Mouse (Mus musculus) left cerebral cortex, adult 18-20 months (tissue): ENCODE measurements at regions not wholly inside any gene's neighbourhood (a gene's known extent, or its start where the extent isn't known, plus 50 kb on each side); places are given as distances from the start of the nearest gene placed in this dataset.

Experiments
- DNase-seq, 2 experiments: peaks; one replicate each; pipeline ENCODE4 v3.0.0; 2021 to 2022; ENCODE audit warnings: low spot score in 2 of 2, mixed read lengths in 1 of 2

DNA sequence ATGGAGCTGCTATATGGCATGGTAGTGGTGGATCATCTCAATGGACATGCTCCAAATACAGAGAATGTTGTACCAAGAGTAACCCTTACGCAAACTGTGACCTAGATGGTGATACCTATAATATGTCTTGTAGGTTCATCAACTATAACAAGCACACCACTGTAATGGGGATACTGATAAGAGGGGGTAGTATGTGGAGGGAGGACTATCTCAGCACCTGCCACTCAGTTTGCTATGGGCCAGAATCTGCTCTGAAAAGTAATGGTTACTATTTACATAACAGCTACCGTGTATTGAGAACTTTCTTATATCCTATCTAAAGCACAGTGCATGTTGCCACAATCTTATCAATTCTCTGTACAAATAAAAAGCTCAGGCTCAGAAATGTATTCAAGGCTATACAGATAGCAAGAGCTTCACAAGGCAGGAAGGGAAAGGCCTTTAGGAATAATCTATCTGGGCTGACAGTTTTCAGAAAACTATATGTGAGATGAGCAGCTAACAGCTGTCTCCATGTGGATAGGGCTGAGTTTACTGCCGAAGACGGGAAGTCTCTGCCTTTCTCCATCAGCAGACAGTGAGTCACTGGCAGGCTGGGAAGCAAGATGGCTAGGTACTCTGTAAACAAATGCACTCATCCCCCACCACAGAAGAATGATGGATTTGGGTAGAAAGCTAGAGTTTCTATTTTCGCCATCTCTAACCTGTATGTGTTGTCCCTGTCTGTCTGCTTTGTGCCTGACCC, 77.1 kb upstream of the Nck2 start:
- DNase-seq = no peak

DNA sequence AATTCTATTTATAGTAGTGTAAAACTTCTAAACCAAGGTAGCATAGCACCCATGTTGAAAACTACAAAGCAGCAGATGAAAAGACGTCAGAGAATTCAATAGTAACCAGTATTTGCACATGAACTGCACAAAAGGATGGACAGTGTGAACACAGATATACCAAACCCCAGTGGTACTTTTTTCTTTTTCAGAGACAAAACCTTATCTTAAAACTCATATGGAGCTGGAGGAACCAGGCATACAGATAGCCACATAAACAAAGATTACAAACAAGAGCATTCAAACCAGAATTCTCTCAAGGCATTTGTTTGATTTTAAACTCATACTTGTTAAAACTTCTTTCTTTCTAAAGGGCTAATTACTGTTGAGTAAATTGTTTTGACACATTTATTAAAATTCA, 72.5 kb upstream of the Nck2 start:
- DNase-seq = no peak

DNA sequence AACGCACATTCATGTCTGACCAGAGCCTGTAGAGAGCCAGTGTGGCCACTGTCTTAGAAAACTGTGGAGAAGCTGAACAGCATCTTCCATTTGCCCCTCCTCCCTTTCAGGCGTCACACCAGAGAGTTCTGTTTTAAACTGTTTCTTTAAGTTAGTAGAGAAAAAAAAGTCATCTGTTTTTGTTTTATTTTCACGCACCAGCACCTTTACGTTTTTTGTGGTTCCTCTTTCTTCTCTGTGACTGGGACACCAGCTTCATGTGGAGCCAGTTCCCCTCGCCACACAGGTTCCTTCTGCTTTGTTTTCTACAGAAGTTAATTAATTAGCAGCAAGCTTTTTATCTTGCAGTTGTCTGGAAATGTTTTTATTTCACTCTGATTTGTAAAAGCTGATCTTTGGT, 69.4 kb upstream of the Nck2 start:
- no peak for DNase-seq

DNA sequence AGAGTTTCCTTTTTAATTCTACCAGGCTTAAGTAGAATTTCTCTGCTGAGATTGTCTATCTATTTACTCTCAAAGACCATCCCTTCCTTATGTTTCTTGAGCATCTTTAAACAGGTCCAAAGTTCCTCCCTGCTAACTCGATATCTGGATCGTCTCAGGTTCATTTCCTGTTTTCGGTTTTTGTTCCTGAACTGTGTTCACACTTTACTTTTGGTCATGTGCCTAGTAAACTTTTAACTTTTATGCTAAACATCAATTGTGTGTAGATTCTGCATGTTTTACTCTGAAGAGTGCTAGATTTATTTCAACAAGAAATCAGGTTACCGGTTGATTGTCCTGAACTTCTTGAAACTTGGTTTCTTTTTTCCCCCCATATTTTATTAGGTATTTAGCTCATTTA, 68.5 kb upstream of the Nck2 start:
- DNase-seq = no peak

DNA sequence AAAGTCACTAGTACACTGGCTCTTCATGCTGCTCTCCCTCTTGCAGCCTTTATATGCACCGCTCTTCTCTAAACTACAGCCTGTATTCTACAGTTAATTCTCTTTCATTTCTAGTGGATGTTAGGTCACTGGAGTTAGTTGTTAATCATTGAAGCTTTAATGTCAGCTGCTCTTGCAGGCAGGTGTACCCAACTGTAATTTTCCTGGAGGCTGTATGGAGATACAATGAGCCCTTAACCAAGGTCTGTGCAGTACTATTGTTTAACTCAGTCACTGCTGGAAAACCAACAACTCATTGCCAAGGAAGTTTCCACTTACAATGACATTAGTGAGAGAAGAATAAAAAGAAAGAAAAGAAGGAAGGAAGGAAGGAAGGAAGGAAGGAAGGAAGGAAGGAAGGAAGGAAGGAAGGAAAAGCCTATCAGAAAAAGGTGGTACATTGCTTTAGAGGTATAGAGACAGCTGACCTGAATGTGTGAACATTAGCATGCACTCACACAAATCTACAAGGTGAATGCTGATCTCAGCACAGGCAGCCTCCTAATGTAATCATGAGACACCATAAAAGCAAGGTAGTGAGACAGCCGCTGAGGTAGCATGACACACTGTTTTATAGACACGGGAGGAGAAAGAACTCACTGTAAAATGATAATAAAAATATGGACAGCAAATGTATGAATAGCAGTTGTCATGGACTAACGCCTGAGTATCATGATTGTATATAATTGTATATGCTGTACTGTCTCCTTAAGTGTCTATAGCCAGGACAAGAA, 66.7 kb upstream of the Nck2 start:
- no peak for DNase-seq

DNA sequence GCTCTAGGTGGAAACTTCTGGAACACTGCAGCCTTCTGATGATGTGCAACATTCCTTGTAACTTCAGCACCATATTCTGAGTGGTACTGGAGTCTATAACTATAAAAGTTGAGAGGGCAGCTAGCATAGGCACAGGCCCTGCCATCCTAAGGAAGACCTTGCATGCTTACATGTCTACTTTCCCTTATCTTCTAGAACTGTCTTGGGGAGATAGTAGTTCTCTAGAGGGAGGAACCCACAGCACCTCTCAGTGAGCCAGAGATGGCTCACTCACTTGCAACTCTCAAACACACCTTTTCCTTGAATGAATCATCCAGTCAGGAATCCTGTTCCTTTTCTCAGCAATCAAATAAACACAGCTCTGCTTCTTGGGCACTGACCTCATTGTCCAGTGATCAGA, 59.4 kb upstream of the Nck2 start:
- DNase-seq = no peak

DNA sequence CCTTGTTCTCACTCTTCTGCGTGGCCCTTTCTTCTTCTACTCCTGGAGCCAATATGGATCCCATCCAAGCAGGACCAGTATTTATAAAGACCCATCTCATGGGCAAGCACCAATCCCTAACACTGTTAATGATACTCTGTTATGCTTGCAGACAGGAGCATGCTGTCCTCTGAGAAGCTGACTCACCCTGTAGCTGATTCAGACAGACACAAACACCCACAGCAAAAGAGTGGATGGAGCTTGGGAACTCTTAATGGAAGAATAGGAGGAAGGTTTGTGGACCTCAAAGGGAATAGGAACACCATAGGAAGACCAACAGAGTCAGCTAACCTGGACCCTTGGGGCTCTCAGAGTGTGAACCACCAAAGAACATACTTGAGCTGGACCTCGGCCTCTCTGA, 50.3 kb upstream of the Nck2 start:
- no peak for DNase-seq
